Mouse (Mus musculus): ENCODE measurements around the gene Ltbp3.

Ltbp3 gene

GRCm38 (mm10) chr19:5740320-5741317, at the start of gene Ltbp3:
TSS of gene Ltbp3 (plus strand) at chr19:5740904.
- no peak for DNase-seq

- no peak for DNase-seq
Observed at GRCm38 (mm10) chr19:5691601-5692000, 49.1 kb upstream of the Ltbp3 start.

GRCm38 (mm10) chr19:5692086-5692912, 48.4 kb upstream of the Ltbp3 start:
- DNase-seq, result no peak

GRCm38 (mm10) chr19:5692913-5693396, 47.7 kb upstream of the Ltbp3 start:
- DNase-seq, result no peak

GRCm38 (mm10) chr19:5693801-5694200, 46.9 kb upstream of the Ltbp3 start:
- DNase-seq, result no peak

GRCm38 (mm10) chr19:5695849-5696462, 44.7 kb upstream of the Ltbp3 start:
- no peak for DNase-seq

- no peak for DNase-seq
Observed at GRCm38 (mm10) chr19:5704163-5704800, 36.4 kb upstream of the Ltbp3 start, which contains the start of gene Kcnk7. TSS of gene Kcnk7 (plus strand) at chr19:5704367.

- no peak for DNase-seq
Observed at GRCm38 (mm10) chr19:5704801-5705571, 35.7 kb upstream of the Ltbp3 start.

- DNase-seq, result no peak
Observed at GRCm38 (mm10) chr19:5710068-5710467, 30.6 kb upstream of the Ltbp3 start.

GRCm38 (mm10) chr19:5710581-5710980, 30.1 kb upstream of the Ltbp3 start:
- no peak for DNase-seq

GRCm38 (mm10) chr19:5711218-5711617, 29.5 kb upstream of the Ltbp3 start:
- peak in 1 of 2 experiments; percentile 70 for DNase-seq

GRCm38 (mm10) chr19:5711907-5712460, 28.7 kb upstream of the Ltbp3 start:
- DNase-seq, result no peak

GRCm38 (mm10) chr19:5713255-5713654, 27.4 kb upstream of the Ltbp3 start:
- no peak for DNase-seq

GRCm38 (mm10) chr19:5713730-5714129, 27.0 kb upstream of the Ltbp3 start:
- DNase-seq, result no peak

- DNase-seq, result no peak
Observed at GRCm38 (mm10) chr19:5715793-5716688, 24.7 kb upstream of the Ltbp3 start.

- DNase-seq, result no peak
Observed at GRCm38 (mm10) chr19:5716955-5717354, 23.7 kb upstream of the Ltbp3 start.

- DNase-seq, result no peak
Observed at GRCm38 (mm10) chr19:5721233-5721632, 19.5 kb upstream of the Ltbp3 start.

- DNase-seq, result no peak
Observed at GRCm38 (mm10) chr19:5722848-5723425, 17.8 kb upstream of the Ltbp3 start.

- no peak for DNase-seq
Observed at GRCm38 (mm10) chr19:5723934-5724548, 16.7 kb upstream of the Ltbp3 start.
